Mouse (Mus musculus) megakaryocyte-erythroid progenitor cell, adult 5-6 weeks (primary cell): ENCODE measurements at regions not wholly inside any gene's neighbourhood (a gene's known extent, or its start where the extent isn't known, plus 50 kb on each side); places are given as distances from the start of the nearest gene placed in this dataset.

ENCODE experiments used
- ATAC-seq: replicated peaks from 2 replicates; pipeline ENCODE4 v1.8.0; 2016; ENCODE audit warnings: mild to moderate bottlenecking, inconsistent platforms; ENCODE audit not compliant: severe bottlenecking, poor library complexity, low FRiP score, low TSS enrichment

DNA sequence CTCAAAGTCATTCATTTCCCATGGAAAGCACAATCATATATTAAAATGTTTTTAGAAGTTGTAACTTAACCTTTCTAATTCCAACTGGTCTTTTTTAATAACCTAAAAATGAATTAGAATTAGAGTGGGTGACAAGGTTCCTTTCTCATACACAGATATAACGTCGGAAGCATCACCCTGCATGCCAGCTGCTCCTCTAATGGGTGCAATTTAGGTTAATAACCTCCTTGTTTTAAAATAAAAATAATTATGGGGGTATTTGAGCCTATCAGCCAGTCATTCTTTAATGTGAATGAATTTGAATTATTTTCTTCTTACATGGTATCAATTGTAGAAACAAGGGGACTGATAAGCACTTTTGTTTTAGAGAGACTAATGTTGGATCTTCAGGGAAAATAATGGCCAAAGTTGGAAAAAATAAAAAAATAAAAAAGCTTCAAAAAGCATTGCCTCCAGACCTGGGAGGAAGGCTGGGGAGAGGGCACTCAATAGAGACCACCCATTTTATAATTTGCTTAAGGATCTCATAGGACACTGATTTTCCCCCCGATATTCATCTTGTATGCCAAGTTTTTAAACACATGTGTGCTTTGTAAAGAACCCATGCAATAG lies 960.9 kb downstream of the Robo2 start:
- no peak for ATAC-seq

- ATAC-seq = no peak
Measured at GRCm38 (mm10) chr16:73449836-73450235, 961.8 kb downstream of the Robo2 start.

DNA sequence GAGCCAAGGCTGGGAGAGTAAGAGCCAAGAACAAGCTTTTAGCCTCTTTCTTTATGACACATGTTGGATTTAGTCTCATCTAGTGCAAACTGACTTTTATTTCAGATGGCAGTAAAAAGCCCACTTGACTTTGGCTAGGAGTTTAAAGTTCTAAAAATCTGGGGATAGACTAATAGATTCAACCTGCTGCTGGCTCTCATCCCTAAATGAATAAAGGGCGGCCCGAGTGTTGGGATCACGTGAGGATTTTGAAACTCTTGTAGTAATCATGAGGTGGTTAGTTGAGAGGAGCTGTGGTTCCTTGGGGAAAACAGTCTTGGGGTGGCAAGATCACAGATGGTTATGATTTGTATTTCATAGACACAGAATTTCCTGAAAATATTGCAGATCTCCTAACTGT lies 975.9 kb downstream of the Robo2 start:
- ATAC-seq = no peak

DNA sequence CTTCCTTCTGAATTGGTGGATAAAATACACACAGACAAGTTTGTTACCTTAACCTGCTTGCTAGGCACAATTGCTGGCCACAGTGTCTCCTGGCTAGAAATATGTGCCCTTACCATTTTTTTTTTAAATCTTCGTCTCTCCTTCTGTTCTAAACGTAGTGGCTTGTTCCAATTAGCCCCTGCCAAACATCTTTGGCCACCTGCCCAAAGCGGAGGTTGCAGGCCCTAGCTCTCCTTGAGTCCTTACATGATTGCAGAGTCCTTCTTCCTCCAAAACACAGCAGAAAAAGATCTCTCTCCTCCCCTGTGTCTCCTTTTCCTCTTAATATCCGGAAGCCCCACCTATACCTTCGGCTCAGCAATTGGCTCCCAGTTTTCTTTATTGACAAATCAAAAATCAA lies 986.8 kb downstream of the Robo2 start:
- no peak for ATAC-seq

DNA sequence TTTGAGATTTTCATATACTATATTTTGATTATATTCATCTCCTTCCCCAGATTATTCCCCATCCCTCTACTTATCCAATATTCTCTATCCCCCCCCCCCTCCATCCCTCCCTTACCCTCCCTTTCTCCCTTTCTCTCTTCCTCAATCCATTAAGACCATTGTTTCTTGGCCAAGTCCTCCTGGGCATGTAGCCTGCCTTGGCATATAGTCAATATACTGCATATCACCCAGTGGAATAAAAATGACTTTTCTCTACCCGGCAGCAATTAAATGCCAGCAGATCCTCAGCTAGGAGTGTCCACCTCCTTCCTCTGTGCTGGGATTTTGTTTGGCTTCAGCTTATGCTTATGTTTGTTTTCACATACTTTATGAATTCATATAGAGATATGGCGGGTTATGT lies 987.3 kb downstream of the Robo2 start:
- ATAC-seq = no peak

- ATAC-seq = no peak
Measured at GRCm38 (mm10) chr16:73404509-73404908, 1007.1 kb downstream of the Robo2 start.

DNA sequence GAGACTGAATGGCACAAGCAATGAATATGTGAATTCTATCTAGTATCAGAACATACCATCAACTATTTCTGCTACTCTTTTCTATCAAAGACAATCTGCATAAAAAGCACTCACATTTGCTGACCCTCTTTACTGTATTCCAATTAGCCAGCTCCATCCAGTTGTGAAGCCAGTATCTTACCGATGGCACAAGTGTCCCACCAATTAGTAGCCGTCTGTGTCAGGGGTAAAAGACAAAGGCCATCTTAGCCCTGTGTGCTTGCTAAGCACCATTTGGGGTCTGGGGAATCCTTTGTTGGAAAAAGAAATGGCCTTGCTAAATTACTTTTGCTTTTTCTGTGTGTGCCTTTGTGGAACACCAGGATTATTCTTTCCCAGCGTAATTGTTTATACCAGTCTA lies 1007.5 kb downstream of the Robo2 start:
- ATAC-seq = no peak

DNA sequence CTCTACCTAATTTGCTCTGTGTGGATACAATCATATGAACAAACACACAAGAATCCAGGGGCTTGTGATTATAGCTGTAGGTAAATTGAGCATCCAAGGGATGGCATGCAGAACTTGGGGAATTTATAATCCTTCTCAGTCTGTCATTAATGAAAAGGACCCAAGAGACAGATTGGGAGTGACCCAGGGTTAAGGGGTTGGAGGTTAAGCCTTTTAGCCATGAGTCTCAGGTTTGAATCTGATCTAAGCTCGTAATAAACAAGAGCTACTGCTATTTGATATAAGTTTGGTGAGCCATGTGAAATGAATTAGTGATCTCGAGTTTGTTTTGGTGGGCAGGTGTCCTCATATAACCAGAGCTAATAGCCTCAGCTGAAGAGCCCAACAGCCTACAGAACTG lies 1032.6 kb downstream of the Robo2 start:
- ATAC-seq = no peak

- no peak for ATAC-seq
Measured at GRCm38 (mm10) chr16:73374608-73375165, 1036.9 kb downstream of the Robo2 start.

DNA sequence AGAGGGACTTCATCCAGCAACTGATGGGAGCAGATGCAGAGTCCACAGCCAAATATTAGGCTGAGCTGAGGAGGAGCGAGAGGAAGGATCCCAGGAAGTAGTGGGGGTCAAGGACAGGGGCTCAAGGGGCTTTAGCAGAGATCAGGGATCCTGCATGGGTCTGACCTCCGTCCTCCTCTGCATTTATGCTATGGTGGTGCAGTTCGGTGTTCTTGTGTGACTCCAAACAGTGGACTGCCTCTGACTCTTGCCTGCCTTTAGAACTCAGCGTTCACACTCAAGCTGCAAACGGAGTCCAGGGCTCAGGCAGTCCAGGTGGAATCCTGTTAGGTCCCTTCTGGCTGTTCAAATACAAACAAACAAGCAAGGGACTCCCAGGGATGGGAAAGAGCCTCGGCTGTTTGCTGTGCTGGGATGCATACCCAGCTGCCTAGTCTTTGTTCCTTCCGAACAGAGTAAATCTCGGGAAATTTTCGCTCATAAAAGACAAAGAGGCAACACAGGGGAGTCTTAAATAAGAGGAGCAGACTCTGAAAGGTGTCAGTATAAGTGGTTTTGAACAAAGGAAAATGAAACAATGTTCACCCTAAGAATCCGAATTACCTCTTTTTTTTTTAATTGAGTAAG lies 1042.9 kb downstream of the Robo2 start:
- ATAC-seq = no peak

DNA sequence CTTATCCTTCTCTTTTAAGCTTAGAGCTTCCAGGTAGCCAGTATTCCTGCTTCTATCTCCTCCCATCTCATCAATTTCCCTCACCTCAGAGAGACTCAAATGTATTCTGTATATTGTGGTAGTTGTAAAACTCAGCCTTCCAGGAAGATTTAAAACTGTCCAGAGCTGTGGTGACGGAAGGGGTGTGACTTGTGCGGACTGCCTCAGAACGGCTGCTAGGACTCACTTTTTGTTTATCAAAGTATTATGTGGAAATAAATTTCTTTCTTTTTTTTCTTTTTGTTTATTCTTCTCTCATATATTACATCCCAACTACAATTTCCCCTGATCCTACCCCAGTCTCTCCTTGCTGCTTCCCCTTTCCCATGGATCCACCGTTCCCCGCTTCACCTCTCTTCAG lies 1043.7 kb downstream of the Robo2 start:
- ATAC-seq = no peak

GRCm38 (mm10) chr16:73367226-73367840 lies 1044.3 kb downstream of the Robo2 start:
- ATAC-seq = no peak

DNA sequence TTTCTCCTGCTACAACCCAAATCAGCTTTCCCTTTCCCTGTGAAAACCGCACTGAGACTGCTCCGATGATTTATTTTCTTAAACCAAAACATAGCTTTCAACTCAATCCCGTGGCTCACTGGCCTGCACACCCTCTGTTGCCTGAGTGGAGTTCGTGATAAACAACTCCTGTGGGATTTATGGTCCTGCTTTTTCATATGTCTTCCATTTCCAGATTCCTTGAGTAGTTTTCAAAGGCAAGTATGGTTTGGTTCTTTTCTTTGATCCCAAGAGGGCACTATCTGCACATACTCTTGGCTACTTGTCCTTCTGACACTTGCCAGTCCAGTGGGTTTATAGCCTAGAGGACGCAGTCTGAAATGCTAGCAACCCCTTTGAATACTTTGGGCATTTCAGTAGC lies 1042.6 kb downstream of the Robo1 start:
- no peak for ATAC-seq

DNA sequence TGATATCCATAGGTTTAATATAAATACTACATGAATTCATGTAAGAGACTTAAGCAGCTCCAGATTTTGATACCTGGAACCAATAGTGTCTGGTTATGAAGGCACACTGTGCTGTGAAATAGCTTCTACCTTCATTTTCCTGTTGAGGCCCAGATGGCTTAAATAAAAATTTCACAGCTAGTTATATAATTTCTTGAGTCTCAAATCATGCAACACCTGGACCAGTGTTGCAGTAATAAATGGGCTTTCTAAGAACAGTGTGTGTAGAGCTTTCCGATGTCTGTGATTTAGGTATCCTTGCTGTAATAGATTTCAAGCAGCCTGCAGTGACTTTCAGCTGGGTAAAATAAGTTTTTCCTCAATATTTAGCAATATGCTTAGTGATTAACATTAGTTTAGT lies 1035.8 kb downstream of the Robo1 start:
- ATAC-seq = no peak

GRCm38 (mm10) chr16:73343531-73343930 lies 1035.4 kb downstream of the Robo1 start:
- no peak for ATAC-seq

DNA sequence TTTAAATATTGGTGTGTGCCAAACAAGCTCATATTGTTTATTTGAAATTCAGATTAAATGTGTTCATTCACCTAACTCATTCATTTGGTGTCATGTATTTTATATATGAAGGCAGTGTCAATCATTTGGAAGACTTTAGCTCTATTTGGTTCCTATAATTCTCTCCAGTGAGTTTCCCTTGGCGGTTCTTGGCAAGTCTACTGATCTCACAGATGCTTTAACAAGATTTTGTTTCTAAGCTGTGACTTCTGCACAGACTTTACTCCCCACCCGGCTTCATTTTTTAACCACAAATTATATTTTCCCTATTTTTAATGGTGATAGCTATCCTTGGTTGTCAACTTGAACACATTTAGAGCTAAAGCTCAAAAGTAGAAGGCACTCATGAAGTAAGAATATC lies 1009.5 kb downstream of the Robo1 start:
- ATAC-seq = no peak

- ATAC-seq = no peak
Measured at GRCm38 (mm10) chr16:73310096-73310495, 1002.0 kb downstream of the Robo1 start.

DNA sequence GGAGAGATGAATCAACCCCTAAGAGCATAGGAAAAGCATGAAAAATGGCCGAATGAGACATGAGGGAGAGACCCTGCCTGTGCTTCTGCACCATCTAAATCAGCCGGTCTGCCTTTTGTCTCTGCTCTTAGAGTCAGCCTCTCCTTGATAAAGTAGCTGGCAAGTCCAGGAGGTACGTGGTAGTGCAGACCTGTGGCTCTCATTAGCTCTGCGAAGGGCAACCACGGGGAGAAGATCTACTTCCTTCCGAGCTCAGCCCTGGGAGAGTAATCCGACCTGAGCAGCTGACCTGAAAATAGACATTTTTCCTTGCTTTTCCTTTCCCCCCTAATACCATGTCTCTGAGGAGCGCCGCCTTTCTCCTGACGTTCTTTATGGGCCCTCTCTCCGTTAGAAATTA lies 971.8 kb downstream of the Robo1 start:
- no peak for ATAC-seq

DNA sequence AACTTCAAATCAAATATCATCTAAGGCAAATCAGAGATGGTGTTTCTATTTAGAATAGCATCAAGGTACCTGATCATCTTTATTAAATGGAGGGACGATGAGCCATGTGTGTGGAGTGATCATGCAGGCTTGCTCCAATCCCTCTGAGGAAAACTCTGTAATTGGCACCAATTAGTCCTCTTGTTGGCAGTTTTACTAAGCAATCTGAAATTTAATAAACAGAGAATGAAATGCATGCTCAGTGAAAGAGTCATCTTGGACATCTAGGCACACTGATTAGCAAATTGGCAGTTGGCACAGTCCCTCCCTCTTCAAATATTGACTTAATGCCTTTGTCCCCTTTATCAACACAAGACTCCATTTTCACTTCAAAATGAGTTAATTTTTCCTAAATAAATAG lies 951.6 kb downstream of the Robo1 start:
- ATAC-seq = no peak

DNA sequence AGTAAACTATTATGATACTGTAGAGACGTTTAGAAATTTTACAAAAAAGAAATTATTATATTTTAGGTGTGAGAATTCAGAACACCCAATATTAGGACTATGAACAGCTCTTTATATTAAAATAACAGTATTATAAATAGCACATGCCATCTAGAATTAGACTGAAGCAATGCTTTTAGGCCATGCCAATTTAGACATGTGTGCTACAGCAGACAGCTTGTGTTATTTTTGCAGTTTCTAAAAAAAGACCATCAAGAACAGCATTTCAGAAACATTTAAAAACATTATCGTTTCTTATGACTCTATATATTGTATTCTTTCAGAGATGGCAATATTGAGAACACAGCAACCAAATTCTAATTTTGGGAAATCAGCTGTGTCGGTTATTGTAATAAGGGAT lies 951.2 kb downstream of the Robo1 start:
- no peak for ATAC-seq

- ATAC-seq = no peak
Measured at GRCm38 (mm10) chr16:73245073-73245590, 937.0 kb downstream of the Robo1 start.
